In the genomic region with DNA sequence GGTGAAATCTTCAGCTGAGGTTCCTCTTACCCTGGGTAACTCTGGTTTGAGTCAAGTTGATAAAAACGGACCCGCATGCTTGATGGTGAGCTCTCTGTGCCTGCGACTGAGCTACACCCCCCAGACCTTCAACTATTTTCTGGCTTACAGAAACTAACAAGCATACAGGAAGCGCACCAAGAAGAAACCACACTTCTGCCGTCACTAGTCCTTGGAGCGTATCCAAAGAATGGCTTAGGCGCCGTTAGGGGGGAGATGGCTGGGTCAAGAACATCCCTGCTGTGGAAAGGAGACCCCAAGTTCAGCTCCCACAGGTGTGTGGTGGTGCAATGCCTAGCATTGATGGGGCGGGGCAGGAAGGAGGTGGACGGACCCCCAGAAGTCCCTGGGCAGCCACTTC, we compare ENCODE assay signal across 14 mouse cellular contexts. TPM values are rescaled to one million over a fixed set of nuclear protein-coding genes. Genes with fewer than 3 reads are reported as not detected.
"Had no signal": no experiment of that assay in that cellular context is flagged by ENCODE, and none has a peak within 500 bp of the region (broad histone marks: within the 10 kb centered on the region; RNA-seq: fewer than 3 reads in every experiment).

No protein-coding gene starts in this region.

- H3K27ac ChIP-seq: intestine, embryonic 15.5 days; layer of hippocampus, adult 2 months; left cerebral cortex, adult 2 months; liver, embryonic 13.5 days; midbrain, embryonic 10.5 days; neural tube, embryonic 12.5 days; stomach, postnatal 0 days had no signal

- H3K9ac ChIP-seq: intestine, embryonic 15.5 days; liver, embryonic 13.5 days; liver, postnatal 0 days; neural tube, embryonic 12.5 days had no signal

- H3K36me3 ChIP-seq: intestine, embryonic 15.5 days; liver, embryonic 13.5 days; midbrain, embryonic 10.5 days; neural tube, embryonic 12.5 days had no signal

- H3K9me3 ChIP-seq: intestine, embryonic 15.5 days had no signal

- H3K27me3 ChIP-seq: intestine, embryonic 15.5 days; liver, embryonic 13.5 days; neural tube, embryonic 12.5 days had no signal

- H3K4me2 ChIP-seq: intestine, embryonic 15.5 days; liver, embryonic 13.5 days; neural tube, embryonic 12.5 days had no signal

- H3K4me3 ChIP-seq: intestine, embryonic 15.5 days; layer of hippocampus, adult 2 months; left cerebral cortex, adult 2 months; liver, embryonic 13.5 days; midbrain, embryonic 10.5 days; neural tube, embryonic 12.5 days had no signal

- DNase-seq: liver; liver, embryonic 13.5 days; liver, postnatal 0 days; lung, postnatal 36 days; midbrain, embryonic 14.5 days; thymus, adult 18-20 months; thymus, postnatal 14 days had no signal

- ATAC-seq: intestine, embryonic 15.5 days; liver, postnatal 0 days had no signal

- H3K4me1 ChIP-seq: intestine, embryonic 15.5 days; liver, embryonic 13.5 days; neural tube, embryonic 12.5 days had no signal

RNA-seq across cellular contexts. Expression of gene Scube3, which starts 45.5 kb away (rescaled TPM):
- total RNA-seq: megakaryocyte, adult 5-6 weeks had no signal
